In genomic region chr11:112592411-112593020, GRCm38 (mm10) we compare ENCODE assay signal across 13 mouse cellular contexts.
DNase-seq lines count a peak whose midpoint lies in the region; ATAC-seq and TF ChIP-seq lines count a peak whose summit lies in the region.
"Had no signal": no experiment of that assay in that cellular context is flagged by ENCODE, and none has a peak within 500 bp of the region (broad histone marks: within the 10 kb centered on the region; RNA-seq: fewer than 3 reads in every experiment).

No protein-coding gene starts in this region.

- H3K4me1 ChIP-seq in neural tube, embryonic 12.5 days: peaks cover 7% of the 10 kb centered on the region
- peaks cover 9% of the 10 kb centered on the region for H3K4me1 ChIP-seq in forebrain, embryonic 12.5 days
- no peaks in the 10 kb centered on the region for H3K4me1 ChIP-seq in hindbrain, postnatal 0 days (ENCODE audit: insufficient read depth, low read length)
- H3K4me1 ChIP-seq: heart, embryonic 12.5 days; limb, embryonic 15.5 days had no signal

- H3K27me3 ChIP-seq in neural tube, embryonic 12.5 days (replicated peaks): no peaks in the 10 kb centered on the region
- no peaks in the 10 kb centered on the region for H3K27me3 ChIP-seq in forebrain, embryonic 12.5 days
- H3K27me3 ChIP-seq in hindbrain, postnatal 0 days (ENCODE audit: insufficient read depth, low read length): no peaks in the 10 kb centered on the region
- H3K27me3 ChIP-seq: heart, embryonic 12.5 days had no signal

- H3K9me3 ChIP-seq in neural tube, embryonic 12.5 days: no peaks in the 10 kb centered on the region
- peaks cover 6% of the 10 kb centered on the region; the same call in 1 of the 2 replicates for H3K9me3 ChIP-seq in forebrain, embryonic 12.5 days
- H3K9me3 ChIP-seq in hindbrain, postnatal 0 days (ENCODE audit: low read length): no peaks in the 10 kb centered on the region
- H3K9me3 ChIP-seq: limb, embryonic 15.5 days had no signal

- no peak overlapping the region for H3K9ac ChIP-seq in neural tube, embryonic 12.5 days
- no peak overlapping the region for H3K9ac ChIP-seq in forebrain, embryonic 12.5 days
- no peak overlapping the region for H3K9ac ChIP-seq in hindbrain, postnatal 0 days (replicated peaks; ENCODE audit: low read length)
- H3K9ac ChIP-seq: heart, embryonic 12.5 days; limb, embryonic 15.5 days had no signal

- ATAC-seq in neural tube, embryonic 12.5 days (ENCODE audit: low FRiP score, low read depth): peak; percentile 75; the same call in 1 of the 2 replicates
- ATAC-seq in forebrain, embryonic 12.5 days (ENCODE audit: low FRiP score): peak; percentile 87
- no peak for ATAC-seq in hindbrain, postnatal 0 days

- peak overlapping the region; percentile 31; the same call in 1 of the 2 replicates for H3K4me2 ChIP-seq in neural tube, embryonic 12.5 days (replicated peaks)
- H3K4me2 ChIP-seq in forebrain, embryonic 12.5 days: peak overlapping the region; percentile 19; the same call in 1 of the 2 replicates
- H3K4me2 ChIP-seq in hindbrain, postnatal 0 days (ENCODE audit: low read depth, low read length): no peak overlapping the region
- H3K4me2 ChIP-seq: heart, embryonic 12.5 days; limb, embryonic 15.5 days had no signal

- H3K36me3 ChIP-seq in neural tube, embryonic 12.5 days: no peaks in the 10 kb centered on the region
- H3K36me3 ChIP-seq in forebrain, embryonic 12.5 days (replicated peaks): no peaks in the 10 kb centered on the region
- H3K36me3 ChIP-seq in hindbrain, postnatal 0 days (ENCODE audit: insufficient read depth, low read length): no peaks in the 10 kb centered on the region
- H3K36me3 ChIP-seq: heart, embryonic 12.5 days; limb, embryonic 15.5 days had no signal

- no peak for DNase-seq in neural tube, embryonic 10.5 days (ENCODE audit: extremely low spot score, low spot score)
- DNase-seq in hindbrain, postnatal 0 days (ENCODE audit: low spot score): peak; percentile 3
- DNase-seq in retina, postnatal 7 days (ENCODE audit: low read depth, low spot score): peak; percentile 11
- DNase-seq in left cerebral cortex, adult 9 months (ENCODE audit: low spot score in 2 of 2): no peak
- no peak for DNase-seq in right cerebral cortex, postnatal 36 days (ENCODE audit: low spot score in 2 of 2)
- DNase-seq in lung, adult 18-20 months: no peak
- DNase-seq: cerebellum, adult 9-11 months; right cerebral cortex, postnatal 14 days; thymus, postnatal 25 days had no signal

- H3K27ac ChIP-seq in neural tube, embryonic 12.5 days: no peak overlapping the region
- peak overlapping the region; percentile 67 for H3K27ac ChIP-seq in forebrain, embryonic 12.5 days
- no peak overlapping the region for H3K27ac ChIP-seq in hindbrain, postnatal 0 days
- H3K27ac ChIP-seq: limb, embryonic 15.5 days had no signal

- WGBS in neural tube, embryonic 12.5 days: 17% methylated on average over 6 of the region's 6 CpGs
- WGBS in forebrain, embryonic 12.5 days: 3% methylated on average over 6 of the region's 6 CpGs
- 29% methylated on average over 6 of the region's 6 CpGs for WGBS in hindbrain, postnatal 0 days

- H3K4me3 ChIP-seq in neural tube, embryonic 12.5 days: no peak overlapping the region
- no peak overlapping the region for H3K4me3 ChIP-seq in forebrain, embryonic 12.5 days (replicated peaks)
- H3K4me3 ChIP-seq in hindbrain, postnatal 0 days (ENCODE audit: low read length): no peak overlapping the region
- H3K4me3 ChIP-seq: heart, embryonic 12.5 days; limb, embryonic 15.5 days had no signal

- TF ChIP-seq CTCF in hindbrain, postnatal 0 days (IDR thresholded peaks at IDR 0.05; ENCODE audit: low read depth): no peak

Comparison
In these comparisons a context has a peak if more than half of its experiments do, and no peak if none do; other contexts are left out.
1. DNase-seq: peak in hindbrain, postnatal 0 days (single experiment) and retina, postnatal 7 days (single experiment); none in neural tube, embryonic 10.5 days (single experiment), left cerebral cortex, adult 9 months (0 of 2), right cerebral cortex, postnatal 36 days (0 of 2) and lung, adult 18-20 months (0 of 2).